Mouse (Mus musculus) cortical plate, adult 2 months (tissue): ENCODE results near the gene Eea1.

Experiments
- CTCF ChIP-seq: fragments of 200-500 bp; IDR thresholded peaks from 2 replicates; pipeline ENCODE4 v1.5.1; 2011; ENCODE audit warnings: mild to moderate bottlenecking, control low read depth, low read length; ENCODE audit not compliant: insufficient read depth; ENCODE audit errors: extremely low read depth
- POLR2A ChIP-seq: fragments of 200-500 bp; IDR thresholded peaks from 2 replicates; pipeline ENCODE4 v1.6.1; 2011; ENCODE audit warnings: mild to moderate bottlenecking, low read length, control low read depth; ENCODE audit not compliant: insufficient read depth; ENCODE audit errors: extremely low read depth

- TF ChIP-seq POLR2A (no peak), CTCF (no peak)
These were observed 149.9 kb downstream of the Eea1 start for GRCm38 (mm10) chr10:96090388-96090787.
